Mouse (Mus musculus) ES-E14 (cell line): ENCODE data around the gene Nagpa. TPM values are rescaled to one million over a fixed set of nuclear protein-coding genes. Genes with fewer than 3 reads are reported as not detected.

Experiments
- DNase-seq: peaks from one replicate; pipeline ENCODE4 v3.0.0-alpha.2; 2013; ENCODE audit warnings: low read depth, low spot score
- H3K27ac ChIP-seq: 2 replicates; pipeline ENCODE4 v1.5.1; 2012; ENCODE audit warnings: low read depth, mild to moderate bottlenecking, low read length, moderate library complexity, mixed read lengths; ENCODE audit not compliant: poor library complexity, insufficient read depth, severe bottlenecking
- H3K36me3 ChIP-seq: 2 replicates; pipeline ENCODE4 v1.6.1; 2012; ENCODE audit warnings: mild to moderate bottlenecking, low read length, moderate library complexity, mixed read lengths; ENCODE audit not compliant: control insufficient read depth, poor library complexity, insufficient read depth, severe bottlenecking
- H3K4me1 ChIP-seq, 2 experiments: fragments of 150-350 bp in 1 of 2; sonication (generic) in 1 of 2; 2 replicates each; pipeline ENCODE4 v1.6.1; 2012; ENCODE audit warnings: low read length in 2 of 2, mild to moderate bottlenecking in 1 of 2, mixed read lengths in 1 of 2; ENCODE audit not compliant: control insufficient read depth in 2 of 2, insufficient read depth in 2 of 2, poor library complexity in 1 of 2
- H3K4me3 ChIP-seq, 2 experiments: fragments of 150-350 bp in 1 of 2; sonication (generic) in 1 of 2; 2 replicates each; pipeline ENCODE4 v1.5.1; 2012; ENCODE audit warnings: low read length in 2 of 2, low read depth in 1 of 2, mild to moderate bottlenecking in 1 of 2, mixed read lengths in 1 of 2; ENCODE audit not compliant: insufficient read depth in 1 of 2, poor library complexity in 1 of 2, severe bottlenecking in 1 of 2
- H3K9ac ChIP-seq: 2 replicates; pipeline ENCODE4 v1.6.1; 2012; ENCODE audit warnings: low read depth, mild to moderate bottlenecking, low read length, mixed read lengths; ENCODE audit not compliant: poor library complexity, insufficient read depth, severe bottlenecking
- H3K9me3 ChIP-seq: fragments of 150-350 bp; sonication (generic); 2 replicates; pipeline ENCODE4 v1.6.1; 2012; ENCODE audit warnings: low read depth, mild to moderate bottlenecking, low read length; ENCODE audit not compliant: control insufficient read depth, insufficient read depth
- CHD2 ChIP-seq: IDR thresholded peaks from 2 replicates; pipeline ENCODE4 v1.6.1; 2014; ENCODE audit warnings: mild to moderate bottlenecking, low read depth, low read length, inconsistent platforms
- HCFC1 ChIP-seq: IDR thresholded peaks from 2 replicates; pipeline ENCODE4 v1.6.1; 2012; ENCODE audit warnings: low read length, inconsistent platforms, borderline replicate concordance; ENCODE audit not compliant: insufficient read depth
- MAFK ChIP-seq: IDR thresholded peaks from 2 replicates; pipeline ENCODE4 v1.6.1; 2014; ENCODE audit warnings: mild to moderate bottlenecking, low read depth, low read length, inconsistent platforms; ENCODE audit not compliant: insufficient read depth
- ZC3H11A ChIP-seq: IDR thresholded peaks from 2 replicates; pipeline ENCODE4 v1.6.1; 2012; ENCODE audit warnings: low read depth, mild to moderate bottlenecking, inconsistent platforms, low read length, borderline replicate concordance
- ZNF384 ChIP-seq: IDR thresholded peaks from 2 replicates; pipeline ENCODE4 v1.6.1; 2012; ENCODE audit warnings: low read depth, low read length, inconsistent platforms
- in situ Hi-C, 2 experiments: fragments of 600-800 bp; cut with MboI; formaldehyde crosslinking; loops; one replicate each; pipeline ENCODE4 v1.15.1; 2025; ENCODE audit warnings: low sequenced_read_pairs in 2 of 2, inconsistent platforms in 1 of 2; ENCODE audit not compliant: unreplicated experiment in 2 of 2
- total RNA-seq: library from RNA; depleted of rRNA; stranded (reverse); fragments of 300-350 nt; gene quantifications from 2 replicates; pipeline ENCODE4 v1.2.3, GENCODE M21; 2012

The Nagpa gene
- total RNA-seq, 1 experiment: 40.3 TPM

- DNase-seq: peak; percentile 33
- TF ChIP-seq HCFC1 (no peak), CHD2 (no peak), ZNF384 (no peak), MAFK (no peak), ZC3H11A (no peak)
- Histone ChIP-seq H3K36me3 (peaks cover 15% of the 10 kb centered on the region), H3K9me3 (no peaks in the 10 kb centered on the region), H3K4me3 (peak overlapping the region; percentile 77 to 87; a peak in 3 of 4 replicates), H3K9ac (no peak overlapping the region), H3K4me1 (peaks cover 0 to 3% of the 10 kb centered on the region in 2 experiments; a peak in 1 of 4 replicates), H3K27ac (no peak overlapping the region)
- in situ Hi-C loops: no loop called here
Observed at GRCm38 (mm10) chr16:5202681-5203080, 1.1 kb downstream of the Nagpa start.

GRCm38 (mm10) chr16:5195080-5195479 lies 8.7 kb downstream of the Nagpa start:
- H3K4me1 ChIP-seq: peaks cover 0 to 3% of the 10 kb centered on the region in 2 experiments; a peak in 1 of 4 replicates
- H3K4me3 ChIP-seq: no peak overlapping the region
- DNase-seq: peak; percentile 82
- peak; percentile 34; the same call in 1 of the 2 replicates for TF ChIP-seq ZC3H11A
- TF ChIP-seq ZNF384: no peak
- no peak overlapping the region for H3K27ac ChIP-seq
- H3K9ac ChIP-seq: no peak overlapping the region
- in situ Hi-C loops: no loop called here
- H3K36me3 ChIP-seq: peaks cover 17% of the 10 kb centered on the region
- H3K9me3 ChIP-seq: no peaks in the 10 kb centered on the region

GRCm38 (mm10) chr16:5186234-5186633 lies 17.6 kb downstream of the Nagpa start:
- DNase-seq: no peak
- in situ Hi-C loops: no loop called here
- Histone ChIP-seq H3K4me3 (no peak overlapping the region), H3K36me3 (no peaks in the 10 kb centered on the region), H3K9me3 (no peaks in the 10 kb centered on the region), H3K9ac (no peak overlapping the region; the same call in 1 of the 2 replicates), H3K4me1 (peaks cover 0 to 2% of the 10 kb centered on the region in 2 experiments; a peak in 1 of 4 replicates), H3K27ac (no peak overlapping the region)
- TF ChIP-seq ZC3H11A: no peak
- TF ChIP-seq MAFK: no peak
- TF ChIP-seq CHD2: no peak
- TF ChIP-seq HCFC1: no peak
- TF ChIP-seq ZNF384: no peak

DNA sequence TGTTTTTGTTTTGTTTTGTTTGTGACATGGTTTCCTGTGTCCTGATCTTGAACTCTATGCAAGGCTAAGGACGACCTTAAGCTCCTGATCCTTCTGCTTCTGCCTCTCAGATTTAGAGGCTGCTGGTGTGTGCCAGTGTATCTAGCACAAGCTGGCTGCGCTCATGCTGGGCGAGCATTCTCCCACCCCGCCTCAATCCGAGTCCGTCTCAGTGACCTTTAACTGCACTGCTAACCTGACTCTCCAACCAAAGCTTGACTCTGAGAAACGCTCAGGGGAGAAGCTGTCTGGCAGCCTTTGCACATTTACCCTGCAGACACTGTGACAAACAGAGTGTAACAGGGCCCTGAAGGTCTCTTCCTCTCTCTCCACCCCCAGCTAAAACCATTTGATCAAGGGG lies 18.1 kb downstream of the Nagpa start:
- Histone ChIP-seq H3K4me1 (peaks cover 0 to 2% of the 10 kb centered on the region in 2 experiments; a peak in 1 of 4 replicates), H3K27ac (no peak overlapping the region), H3K9me3 (no peaks in the 10 kb centered on the region), H3K36me3 (no peaks in the 10 kb centered on the region), H3K9ac (no peak overlapping the region), H3K4me3 (no peak overlapping the region)
- no peak for DNase-seq
- TF ChIP-seq ZNF384 (no peak), MAFK (no peak), CHD2 (no peak), ZC3H11A (no peak), HCFC1 (no peak)
- in situ Hi-C loops: no loop called here

- DNase-seq: no peak
- in situ Hi-C loops: no loop called here
- H3K4me3 ChIP-seq: no peak overlapping the region
- H3K27ac ChIP-seq: no peak overlapping the region
- no peak overlapping the region for H3K9ac ChIP-seq
- H3K36me3 ChIP-seq: no peaks in the 10 kb centered on the region
- no peaks in the 10 kb centered on the region for H3K9me3 ChIP-seq
- H3K4me1 ChIP-seq: peaks cover 0 to 2% of the 10 kb centered on the region in 2 experiments; a peak in 1 of 4 replicates
- TF ChIP-seq MAFK (no peak), ZNF384 (no peak), CHD2 (no peak), HCFC1 (no peak), ZC3H11A (no peak)
Observed at GRCm38 (mm10) chr16:5184956-5185355, 18.9 kb downstream of the Nagpa start.
